Mouse (Mus musculus) lung, postnatal 0 days (tissue): ENCODE measurements around the gene Dcaf10.

Experiments
- CTCF ChIP-seq: IDR thresholded peaks from 2 replicates; pipeline ENCODE4 v1.5.1; 2016; ENCODE audit warnings: antibody characterized with exemption, mild to moderate bottlenecking
- EP300 ChIP-seq: IDR thresholded peaks from 2 replicates; pipeline ENCODE4 v1.6.1; 2016; ENCODE audit warnings: antibody characterized with exemption, mild to moderate bottlenecking, control low read depth

DNA sequence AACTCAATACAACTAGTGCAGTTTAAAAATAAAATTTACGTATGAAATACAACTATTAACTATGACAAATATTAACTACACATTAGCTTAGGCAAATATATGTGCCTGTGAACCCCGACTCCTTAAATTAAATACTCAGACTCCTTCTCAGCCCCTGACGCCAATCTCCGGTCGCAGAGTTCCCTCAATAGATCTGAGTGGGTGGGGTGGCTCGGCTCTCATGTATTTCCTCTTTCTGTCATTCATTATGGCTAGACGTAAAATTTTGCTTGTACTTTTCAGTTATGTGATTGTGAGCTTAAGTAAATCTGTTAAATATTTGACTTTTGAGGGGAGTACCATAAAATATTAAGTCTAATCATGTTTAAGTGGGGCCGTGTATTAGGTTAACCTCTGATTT is 51.1 kb downstream of the Dcaf10 start:
- TF ChIP-seq EP300: no peak; the same call in 1 of the 2 replicates
- no peak for TF ChIP-seq CTCF
